Mouse (Mus musculus): ENCODE measurements around the gene Dusp23. TPM values are rescaled to one million over a fixed set of nuclear protein-coding genes. Genes with fewer than 3 reads are reported as not detected.

Dusp23 gene
- total RNA-seq, 2 experiments from 2014 or later = 2.9 to 22.6 TPM

Other genes starting within 250 kb of the Dusp23 start
- gene Slamf9, start 157.6 kb downstream of the Dusp23 start, total RNA-seq (2014; fragmentation: Nextera tagmentation) = not detected in 2 replicates
- gene Slamf9, start 157.6 kb downstream of the Dusp23 start, total RNA-seq (2017) = 0.26 TPM in 1 of 2 replicates, not detected in the other
- not detected in 2 replicates for gene Igsf9, start 151.2 kb downstream of the Dusp23 start, total RNA-seq (2014; fragmentation: Nextera tagmentation)
- gene Igsf9, start 151.2 kb downstream of the Dusp23 start, total RNA-seq (2017) = not detected in 2 replicates
- gene Tagln2, start 132.9 kb downstream of the Dusp23 start, total RNA-seq (2014; fragmentation: Nextera tagmentation) = 629 and 731 TPM in 2 replicates
- gene Tagln2, start 132.9 kb downstream of the Dusp23 start, total RNA-seq (2017) = 281 and 350 TPM in 2 replicates
- not detected in 2 replicates for gene Cfap45, start 112.2 kb downstream of the Dusp23 start, total RNA-seq (2014; fragmentation: Nextera tagmentation)
- gene Cfap45, start 112.2 kb downstream of the Dusp23 start, total RNA-seq (2017) = 0.46 TPM in 1 of 2 replicates, not detected in the other
- not detected in 2 replicates for gene Vsig8, start 77.0 kb downstream of the Dusp23 start, total RNA-seq (2014; fragmentation: Nextera tagmentation)
- not detected in 2 replicates for gene Vsig8, start 77.0 kb downstream of the Dusp23 start, total RNA-seq (2017)
- 1.4 TPM in 1 of 2 replicates, not detected in the other for gene Slamf8, start 42.4 kb downstream of the Dusp23 start, total RNA-seq (2014; fragmentation: Nextera tagmentation)
- gene Slamf8, start 42.4 kb downstream of the Dusp23 start, total RNA-seq (2017) = not detected in 2 replicates
- not detected in 2 replicates for gene Fcrl6, start 30.4 kb downstream of the Dusp23 start, total RNA-seq (2014; fragmentation: Nextera tagmentation)
- gene Fcrl6, start 30.4 kb downstream of the Dusp23 start, total RNA-seq (2017) = not detected in 2 replicates
- not detected in 2 replicates for gene Crp, start 65.1 kb upstream of the Dusp23 start, total RNA-seq (2014; fragmentation: Nextera tagmentation)
- gene Crp, start 65.1 kb upstream of the Dusp23 start, total RNA-seq (2017) = not detected in 2 replicates